Mouse (Mus musculus) embryonic fibroblast, embryonic 13.5 days (primary cell): ENCODE measurements around the gene Oscp1. TPM values are rescaled to one million over a fixed set of nuclear protein-coding genes. Genes with fewer than 3 reads are reported as not detected.

Source experiments
- H3K27ac ChIP-seq: 2 replicates; pipeline ENCODE4 v1.5.1; 2012; ENCODE audit warnings: low read length, control low read depth, inconsistent platforms; ENCODE audit not compliant: insufficient read depth
- H3K4me1 ChIP-seq: 2 replicates; pipeline ENCODE4 v1.6.1; 2011; ENCODE audit warnings: low read length; ENCODE audit not compliant: control insufficient read depth, insufficient read depth
- H3K4me3 ChIP-seq: 2 replicates; pipeline ENCODE4 v1.5.1; 2011; ENCODE audit warnings: mild to moderate bottlenecking, control low read depth, low read length; ENCODE audit not compliant: insufficient read depth
- CTCF ChIP-seq: IDR thresholded peaks from 2 replicates; pipeline ENCODE4 v1.5.1; 2011; ENCODE audit warnings: mild to moderate bottlenecking, control low read depth, low read length, moderate library complexity, borderline replicate concordance; ENCODE audit not compliant: insufficient read depth
- POLR2A ChIP-seq: IDR thresholded peaks from 2 replicates; pipeline ENCODE4 v1.6.1; 2011; ENCODE audit warnings: low read depth, mild to moderate bottlenecking, control low read depth, low read length, moderate library complexity
- polyA plus RNA-seq: library from polyadenylated mRNA; stranded (reverse); fragments of >200 nt; gene quantifications from 2 replicates; pipeline ENCODE4 v1.2.4, GENCODE M21; 2011; ENCODE audit warnings: low read depth; ENCODE audit not compliant: missing spikeins, insufficient read length

The Oscp1 gene
- polyA plus RNA-seq, 1 experiment: 8.1 TPM

DNA sequence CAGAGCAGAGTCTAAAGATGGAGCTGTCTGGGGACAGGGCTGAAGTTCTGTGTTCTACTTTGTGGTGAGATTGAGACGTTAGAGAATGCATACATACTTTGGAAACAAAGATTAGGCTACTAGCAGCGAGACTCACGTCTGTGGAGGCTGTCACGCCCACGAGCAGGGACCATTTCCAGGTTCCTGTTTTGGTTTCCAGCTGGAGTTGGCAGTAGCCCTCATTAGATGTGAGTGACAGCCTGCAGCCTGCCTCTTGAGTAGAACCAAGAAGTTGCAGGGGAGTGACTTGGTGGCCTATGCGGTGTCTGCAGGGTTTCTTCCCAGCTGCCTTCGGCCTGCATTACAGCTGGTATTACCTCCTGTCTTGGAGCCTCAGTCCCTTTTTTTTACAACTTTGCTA is 6.7 kb upstream of the Oscp1 start:
- Histone ChIP-seq H3K4me3 (no peak overlapping the region), H3K27ac (no peak overlapping the region), H3K4me1 (no peaks in the 10 kb centered on the region)
- TF ChIP-seq CTCF: no peak
- no peak for TF ChIP-seq POLR2A

DNA sequence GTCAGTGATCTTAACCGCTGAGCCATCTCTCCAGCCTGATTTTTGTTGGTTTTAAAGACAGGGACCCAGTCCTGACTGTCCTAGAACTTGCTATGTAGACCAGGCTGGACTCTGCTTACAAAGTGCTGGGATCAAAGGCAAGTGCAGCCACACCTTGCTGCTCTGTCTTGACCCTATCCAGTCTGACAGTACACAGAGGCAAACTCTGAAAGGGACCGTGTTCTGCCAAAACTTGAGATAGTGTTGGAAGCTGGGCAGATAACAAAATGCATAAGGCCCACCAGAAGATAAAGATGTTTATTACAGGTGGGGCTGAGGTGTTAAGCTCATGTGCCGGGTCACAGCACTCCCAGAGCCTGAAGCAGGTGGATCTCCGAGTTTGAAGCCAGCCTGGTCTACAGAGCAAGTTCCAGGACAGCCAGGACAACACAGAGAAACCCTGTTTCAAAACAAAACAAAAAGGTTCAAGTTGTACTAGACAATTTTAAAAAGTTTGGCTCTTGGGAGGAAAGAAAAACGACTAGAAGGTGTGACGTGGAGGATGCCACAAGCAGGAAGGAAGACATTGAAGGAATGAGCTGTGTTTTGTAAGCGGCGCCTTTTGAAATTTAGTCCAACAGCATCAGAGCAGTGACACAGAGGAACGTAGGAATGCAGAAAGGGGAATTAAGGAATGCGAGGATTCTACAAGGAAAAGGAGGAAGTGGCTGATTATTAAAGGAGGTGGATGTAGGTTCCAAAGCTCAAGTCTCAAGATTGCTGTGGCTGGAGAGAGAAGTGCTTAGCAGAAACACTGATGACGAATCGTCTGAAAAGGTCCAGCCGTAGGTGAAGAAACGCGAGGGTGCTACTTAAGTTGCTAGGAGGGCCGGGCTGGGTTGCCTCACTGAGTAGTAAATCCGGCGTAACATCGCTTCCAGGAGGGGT is 895 bp upstream of the Oscp1 start:
- H3K4me1 ChIP-seq: no peaks in the 10 kb centered on the region; the same call in 1 of the 2 replicates

DNA sequence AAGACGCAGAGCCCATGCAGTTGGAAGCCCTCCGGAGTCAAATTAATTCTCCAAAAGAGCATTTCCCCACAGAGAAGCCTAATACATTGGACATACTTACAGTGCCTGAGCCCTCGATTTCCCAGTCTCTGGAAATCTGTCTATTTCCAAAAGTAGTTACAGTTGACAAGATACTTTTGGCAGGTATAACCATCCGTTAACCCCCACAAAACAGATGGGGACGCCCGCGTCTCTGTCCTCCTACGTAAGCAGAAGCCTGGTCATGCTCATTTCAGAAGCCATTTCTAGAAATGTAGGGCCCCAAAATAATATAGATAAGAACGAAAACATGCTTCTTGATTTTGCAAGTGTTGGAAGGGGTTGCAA is 615 bp downstream of the Oscp1 start:
- Histone ChIP-seq H3K4me3 (peak overlapping the region; percentile 68), H3K4me1 (no peaks in the 10 kb centered on the region; the same call in 1 of the 2 replicates), H3K27ac (no peak overlapping the region)
- no peak for TF ChIP-seq POLR2A
- TF ChIP-seq CTCF: no peak

More for the DNA sequence above, 895 bp upstream of the Oscp1 start:
- Histone ChIP-seq H3K27ac (peak overlapping the region; percentile 8; the same call in 1 of the 2 replicates), H3K4me3 (peak overlapping the region; percentile 82)
- TF ChIP-seq CTCF (no peak), POLR2A (no peak)

DNA sequence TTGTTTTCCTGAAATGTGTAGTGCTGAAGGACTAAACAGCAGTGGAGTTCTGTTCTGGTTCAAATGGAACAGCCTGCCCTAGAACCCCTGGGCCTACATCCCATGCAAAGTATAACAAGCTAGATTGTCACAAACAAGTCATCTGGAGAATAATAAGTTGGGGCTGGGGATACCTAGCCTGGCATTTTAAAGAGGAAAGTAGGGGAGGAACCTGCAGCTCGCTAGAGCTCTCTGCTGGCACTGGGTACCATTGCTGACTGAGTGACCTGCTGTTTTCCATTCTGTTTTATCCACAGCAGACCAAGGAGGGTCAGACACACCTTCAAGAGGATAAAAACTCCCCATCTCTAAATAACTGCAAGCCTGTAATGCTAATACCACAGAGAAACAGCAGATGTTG is 4.5 kb downstream of the Oscp1 start:
- TF ChIP-seq CTCF: no peak
- no peak for TF ChIP-seq POLR2A
- H3K4me1 ChIP-seq: no peaks in the 10 kb centered on the region
- no peak overlapping the region for H3K27ac ChIP-seq
- no peak overlapping the region for H3K4me3 ChIP-seq

DNA sequence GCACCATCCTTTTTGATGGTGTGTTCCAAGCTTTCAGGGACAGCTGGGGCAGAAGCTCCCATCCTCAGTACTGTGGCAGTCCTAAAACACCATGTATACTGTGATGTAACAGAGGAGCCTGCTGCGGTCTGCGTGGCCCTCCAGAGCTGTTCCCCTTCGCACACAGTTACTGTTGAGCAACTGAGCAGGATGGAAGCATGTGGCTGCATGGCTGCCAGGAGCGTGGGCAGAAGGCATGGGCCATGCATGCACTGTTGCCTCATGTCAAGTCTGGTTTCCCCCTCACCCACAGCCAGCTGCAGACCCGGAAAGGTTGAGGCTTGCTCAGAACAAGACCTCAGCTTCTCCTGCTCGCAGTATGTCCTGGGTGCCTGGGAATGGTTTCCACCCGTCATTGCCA is 6.9 kb downstream of the Oscp1 start:
- no peaks in the 10 kb centered on the region for H3K4me1 ChIP-seq
- TF ChIP-seq CTCF (no peak), POLR2A (no peak)
- H3K4me3 ChIP-seq: no peak overlapping the region
- no peak overlapping the region for H3K27ac ChIP-seq

DNA sequence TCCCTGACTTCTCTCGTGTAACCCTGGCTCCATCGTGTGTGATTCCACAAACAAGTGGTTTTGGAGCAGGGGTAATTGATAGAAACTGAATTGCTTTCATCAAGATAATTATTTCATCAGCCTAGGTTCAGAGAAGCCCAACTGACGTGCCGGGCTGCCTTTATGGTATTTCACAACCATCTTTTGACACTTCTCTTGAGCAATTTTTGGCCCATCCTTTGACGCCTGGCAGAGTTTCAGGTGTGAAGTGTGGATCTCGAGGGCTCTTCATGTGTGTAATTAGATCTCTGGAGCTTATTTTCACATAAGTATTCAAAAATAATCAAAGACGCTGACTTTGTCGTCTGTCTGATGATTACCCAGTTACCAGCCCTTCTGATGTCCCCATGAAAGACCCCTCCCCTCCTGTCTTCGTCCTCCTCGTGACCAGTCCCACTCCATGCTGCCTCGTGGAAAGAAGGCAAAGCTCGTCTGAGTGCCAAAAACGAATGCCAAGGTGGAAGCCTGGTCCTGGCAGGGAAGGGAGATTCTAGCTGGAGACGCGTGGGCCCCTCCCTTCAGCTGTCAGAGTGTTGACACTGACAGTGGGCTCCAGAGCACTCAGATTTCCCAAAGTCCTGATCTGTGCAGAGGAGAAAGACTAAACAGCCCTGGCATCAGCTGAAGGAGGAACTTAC is 9.2 kb downstream of the Oscp1 start:
- no peak overlapping the region for H3K27ac ChIP-seq
- no peaks in the 10 kb centered on the region for H3K4me1 ChIP-seq
- H3K4me3 ChIP-seq: no peak overlapping the region
- TF ChIP-seq CTCF (no peak), POLR2A (no peak)

DNA sequence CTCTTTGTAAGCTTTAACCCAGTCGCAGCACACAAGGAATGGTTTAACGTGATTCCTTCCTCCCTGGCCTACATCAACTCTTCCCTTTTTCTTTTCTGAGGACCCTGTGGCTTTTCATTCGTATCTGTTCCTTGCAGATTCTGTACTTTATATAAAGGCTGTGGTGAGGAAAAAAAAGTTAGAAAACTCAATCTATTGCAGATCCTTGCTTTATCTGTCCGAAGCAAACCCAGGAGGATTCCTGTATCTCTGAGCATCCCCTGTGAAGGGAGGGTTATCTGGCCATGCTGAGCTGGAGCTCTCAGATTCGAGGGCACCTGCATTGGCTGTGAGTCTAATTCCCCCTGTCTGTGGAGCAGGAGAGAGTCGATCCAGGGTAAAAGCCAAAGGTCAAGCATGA is 10.5 kb downstream of the Oscp1 start:
- Histone ChIP-seq H3K4me1 (no peaks in the 10 kb centered on the region), H3K27ac (no peak overlapping the region), H3K4me3 (no peak overlapping the region)
- no peak for TF ChIP-seq CTCF
- no peak for TF ChIP-seq POLR2A

DNA sequence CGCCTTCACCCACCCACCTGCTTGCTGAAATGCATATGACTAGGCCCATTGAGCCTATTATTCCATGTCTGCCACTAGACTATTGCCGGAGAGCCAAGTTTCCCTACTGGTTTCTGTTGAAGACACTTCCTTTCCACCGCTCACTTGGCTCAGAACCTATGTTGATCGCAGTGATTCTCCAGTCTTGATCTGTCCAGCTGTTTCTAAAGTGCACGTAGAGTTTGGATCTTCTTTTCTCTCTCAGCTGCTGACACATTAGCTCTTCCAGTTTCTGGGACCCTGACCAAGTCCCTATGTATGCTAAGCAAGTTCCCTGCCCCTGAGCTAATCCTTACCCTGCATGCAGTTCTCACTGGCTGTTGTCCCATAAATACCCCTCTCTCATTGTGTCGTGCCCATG is 19.5 kb downstream of the Oscp1 start:
- H3K27ac ChIP-seq: no peak overlapping the region
- H3K4me1 ChIP-seq: no peaks in the 10 kb centered on the region
- H3K4me3 ChIP-seq: no peak overlapping the region
- no peak for TF ChIP-seq CTCF
- TF ChIP-seq POLR2A: no peak

DNA sequence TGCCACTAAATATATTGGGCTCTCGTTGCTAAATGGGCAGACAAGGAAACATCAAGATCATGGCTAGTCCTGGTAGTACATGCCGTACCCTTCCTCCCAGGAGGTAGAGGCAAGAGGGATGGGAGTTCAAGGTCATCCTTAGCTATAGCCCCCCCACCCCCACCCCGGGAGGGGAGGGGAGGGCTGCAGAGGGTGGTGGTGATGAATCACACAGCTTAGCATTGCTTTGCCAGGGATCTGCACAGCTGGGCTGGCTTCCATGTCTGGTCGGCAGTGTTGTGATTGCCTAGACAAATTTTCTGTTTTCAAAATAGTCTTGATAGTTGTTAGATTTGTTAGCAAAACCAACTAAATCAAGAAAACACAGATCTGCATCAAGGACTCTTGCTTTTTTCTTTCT is 20.9 kb downstream of the Oscp1 start:
- TF ChIP-seq POLR2A (no peak), CTCF (no peak)
- Histone ChIP-seq H3K4me3 (no peak overlapping the region), H3K4me1 (no peaks in the 10 kb centered on the region), H3K27ac (no peak overlapping the region)

DNA sequence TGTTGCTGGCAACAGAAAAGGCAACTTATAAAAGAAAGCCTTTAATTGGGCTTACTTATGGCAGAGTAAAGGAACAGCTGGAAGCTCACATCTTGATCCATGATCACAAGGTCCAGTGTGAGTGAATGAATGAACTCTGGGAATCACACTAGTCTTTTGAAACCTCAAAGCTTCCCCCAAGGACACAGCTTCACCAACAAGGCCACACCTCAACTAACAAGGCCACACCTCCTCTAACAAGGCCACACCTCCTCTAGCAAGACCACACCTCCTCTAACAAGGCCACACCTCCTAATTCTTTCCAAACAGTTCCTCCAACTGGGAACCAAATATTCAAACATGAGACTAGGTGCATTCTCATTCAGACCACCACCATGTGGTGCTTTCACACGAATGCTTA is 23.2 kb downstream of the Oscp1 start:
- no peak overlapping the region for H3K4me3 ChIP-seq
- no peak overlapping the region for H3K27ac ChIP-seq
- no peaks in the 10 kb centered on the region for H3K4me1 ChIP-seq
- TF ChIP-seq POLR2A (no peak), CTCF (no peak)
